Mouse (Mus musculus) stomach, postnatal 0 days (tissue): ENCODE data around the gene Ffar2.

ENCODE experiments used
- CTCF ChIP-seq: IDR thresholded peaks from 2 replicates; pipeline ENCODE4 v1.5.1; 2016; ENCODE audit warnings: antibody characterized with exemption, low read depth, mild to moderate bottlenecking, moderate library complexity
- EP300 ChIP-seq: optimal IDR thresholded peaks from 2 replicates; pipeline ENCODE3; 2016; ENCODE audit warnings: antibody characterized with exemption

DNA sequence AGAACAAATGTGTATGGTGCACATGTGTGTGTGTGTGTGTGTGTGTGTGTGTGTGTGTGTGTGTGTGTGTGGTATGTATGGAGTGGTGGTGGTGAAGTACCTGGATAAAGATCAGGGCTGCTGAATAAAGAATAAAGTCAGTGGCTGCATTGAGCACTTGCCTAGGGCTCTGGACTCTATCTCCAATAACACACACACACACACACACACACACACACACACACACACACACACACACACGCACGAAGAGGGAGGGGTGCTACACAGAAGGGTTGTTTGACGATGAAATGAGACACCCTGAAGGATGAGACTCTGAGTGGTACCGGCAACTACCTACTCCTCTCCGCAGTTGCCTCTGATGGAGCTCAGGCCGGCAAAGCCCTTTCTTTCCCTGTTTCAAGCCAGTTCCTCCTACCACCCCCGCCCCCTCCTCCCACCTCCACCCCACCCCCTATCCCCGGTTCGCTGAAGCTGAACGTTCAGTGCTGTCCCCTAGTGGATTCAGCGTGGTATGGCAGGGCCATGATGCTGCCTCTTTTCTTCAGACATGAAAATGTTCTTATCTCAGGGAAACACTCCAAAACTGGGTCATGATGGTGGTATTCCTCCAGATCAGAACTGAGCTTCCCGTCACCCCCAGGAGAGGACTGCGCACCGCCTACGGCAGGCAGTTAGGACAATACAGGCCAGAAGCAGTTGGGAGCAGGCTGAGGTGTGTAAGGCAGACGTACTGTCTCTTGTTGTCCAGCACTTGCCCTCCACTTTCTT lies 36.2 kb upstream of the Ffar2 start:
- peak; percentile 82 for TF ChIP-seq CTCF
- TF ChIP-seq EP300 = no peak
